Mouse (Mus musculus) CD4-positive, CD25-positive, alpha-beta regulatory T cell (primary cell): ENCODE data around the gene Gdnf. TPM values are rescaled to one million over a fixed set of nuclear protein-coding genes. Genes with fewer than 3 reads are reported as not detected.

Experiments
- polyA plus RNA-seq: library from polyadenylated mRNA; unstranded; fragments of 100-300 nt; shearing (Covaris generic); gene quantifications from one replicate; pipeline ENCODE4 v1.2.1, GENCODE M21; 2017

The Gdnf gene
- polyA plus RNA-seq = not detected

DNA sequence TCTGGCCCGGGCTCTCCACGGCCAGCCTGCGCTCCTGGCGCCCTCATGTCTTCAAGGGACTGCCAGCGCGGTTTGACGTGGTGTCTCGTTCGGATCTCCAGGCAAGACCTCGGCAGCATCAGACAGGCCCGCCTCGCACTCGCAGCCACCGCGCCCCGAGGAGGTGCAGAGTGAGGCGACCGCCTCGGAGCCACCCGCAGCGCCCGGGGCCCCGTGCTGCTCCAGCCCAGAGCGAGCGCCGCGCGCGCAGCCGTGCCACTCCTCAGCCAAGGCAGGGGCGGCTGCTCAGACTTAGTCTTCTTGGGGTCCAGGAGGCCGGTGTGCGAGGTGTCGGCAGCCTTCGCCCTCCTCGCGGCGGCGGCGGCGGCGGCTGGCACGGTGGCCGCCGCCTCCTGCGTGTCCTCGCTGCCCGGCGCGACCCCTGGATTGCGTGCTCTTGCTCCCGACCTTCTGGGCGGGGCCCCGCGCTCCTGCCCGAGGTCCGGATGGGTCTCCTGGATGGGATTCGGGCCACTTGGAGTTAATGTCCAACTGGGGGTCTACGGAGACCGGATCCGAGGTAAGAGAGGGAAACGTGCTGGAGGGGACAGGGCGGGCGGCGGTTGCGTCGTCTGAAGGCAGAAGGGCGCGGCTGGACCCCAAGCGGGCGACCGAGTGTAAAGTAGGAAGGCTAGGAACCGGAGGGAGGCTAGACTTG lies at the start of gene Gdnf:
Gene Gdnf (plus strand): TSS at position 291 of the 697 bp plus-strand sequence.

